Mouse (Mus musculus): Measurements from ENCODE around the gene Hist1h2aa.

DNA sequence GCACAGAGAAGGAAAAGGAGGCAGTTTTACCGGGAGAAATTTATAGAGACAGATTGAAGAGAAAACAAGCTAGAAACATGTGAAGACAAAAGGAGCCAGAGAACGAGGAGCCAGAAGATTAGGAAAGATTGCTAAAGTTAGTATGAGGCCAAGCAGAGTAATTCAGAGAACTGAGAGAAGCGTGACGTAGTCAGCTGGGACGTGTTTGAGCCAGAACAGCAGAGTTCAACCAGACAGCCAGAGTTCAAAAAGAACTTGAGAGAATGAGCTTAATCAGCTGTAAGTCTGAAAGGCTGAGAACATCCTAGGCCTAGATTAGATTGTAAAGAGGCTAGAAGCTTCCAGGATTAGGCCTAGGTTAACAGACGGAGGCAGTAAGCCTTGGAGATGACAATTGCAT is 6.0 kb downstream of the Hist1h2aa start:
- TF ChIP-seq EP300 (IDR thresholded peaks at IDR 0.05) (no peak), CTCF (IDR thresholded peaks at IDR 0.05) (no peak)
